Mouse (Mus musculus): ENCODE data around the gene E130208F15Rik.

DNA sequence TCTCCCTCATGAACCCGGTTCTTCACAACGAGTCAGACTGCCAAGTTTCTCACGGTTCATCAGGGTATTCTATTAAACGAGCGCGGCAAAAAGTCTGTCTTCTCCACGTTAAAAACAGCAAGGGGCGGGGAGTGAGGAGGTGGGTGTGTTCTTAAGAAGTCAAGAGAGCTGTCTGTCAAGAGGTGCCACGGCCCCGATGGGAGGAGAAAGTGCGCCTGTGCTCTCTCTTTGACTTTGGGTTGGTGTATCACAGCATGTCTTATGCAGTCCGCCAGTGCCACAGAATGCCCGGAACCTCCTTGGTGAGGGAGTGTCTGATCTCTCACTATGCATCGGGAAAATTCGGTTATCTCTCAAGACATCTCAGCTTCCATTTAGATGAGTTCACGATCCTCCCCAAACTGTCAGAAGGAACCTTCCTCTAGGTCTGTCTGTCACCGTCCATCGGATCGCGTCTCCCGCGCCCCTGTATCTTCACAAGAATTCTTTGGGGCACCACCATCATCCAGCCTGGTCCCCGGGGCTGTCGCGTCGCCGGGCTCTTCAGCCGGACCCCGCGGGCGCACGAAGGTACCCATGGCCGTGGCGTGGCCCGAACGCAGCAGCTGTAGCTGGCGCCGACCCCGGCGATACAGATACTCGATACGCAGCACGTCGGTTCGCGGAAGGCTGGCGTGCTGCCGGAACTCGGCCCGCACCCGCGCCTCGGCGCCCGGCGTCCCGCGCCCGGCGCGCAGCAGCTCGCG is at the start of gene E130208F15Rik:
- TF ChIP-seq CTCF (IDR thresholded peaks at IDR 0.05; ENCODE audit: low read depth) (no peak), EP300 (optimal IDR thresholded peaks at IDR 0.05) (no peak)
